Mouse (Mus musculus): ENCODE data around the gene Epo.

Epo gene

DNA sequence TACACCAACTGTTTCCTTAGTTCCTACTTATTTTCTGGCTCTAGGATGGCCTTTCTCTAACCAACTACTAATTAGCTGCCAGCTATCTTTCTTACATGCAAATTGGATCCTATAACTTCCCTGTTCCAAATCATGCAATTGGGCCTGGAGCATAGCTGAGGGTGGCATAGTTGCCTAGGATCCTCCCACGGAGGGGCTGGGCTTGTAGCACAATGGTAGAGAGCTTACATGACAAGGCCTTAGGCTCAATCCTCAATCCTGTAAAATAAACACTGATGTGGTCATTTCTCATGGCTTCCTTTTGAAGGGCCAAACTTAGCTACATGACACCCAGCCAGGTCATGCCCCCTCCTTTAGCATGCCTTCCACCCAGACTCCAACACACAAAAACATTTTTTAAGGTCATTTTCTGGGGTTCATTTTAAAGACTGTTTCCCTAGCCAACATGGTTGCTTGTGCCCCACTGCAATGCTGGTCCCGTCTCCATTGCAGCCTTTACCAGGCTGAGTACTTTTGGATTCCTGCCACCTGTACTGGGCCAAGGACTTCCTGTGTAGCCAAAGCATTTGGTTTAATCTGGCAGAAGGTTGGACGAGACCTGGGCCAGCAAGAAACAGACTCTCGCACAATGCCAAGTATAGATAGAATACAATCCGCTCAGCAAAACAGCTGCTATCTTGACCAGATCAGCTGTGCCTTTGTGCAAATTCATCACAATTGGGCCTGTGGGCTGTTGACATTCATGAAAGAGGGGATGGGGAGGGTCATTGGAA is 8.9 kb upstream of the Epo start:
- intact Hi-C loops (cut with DNase I), result no loop called here

DNA sequence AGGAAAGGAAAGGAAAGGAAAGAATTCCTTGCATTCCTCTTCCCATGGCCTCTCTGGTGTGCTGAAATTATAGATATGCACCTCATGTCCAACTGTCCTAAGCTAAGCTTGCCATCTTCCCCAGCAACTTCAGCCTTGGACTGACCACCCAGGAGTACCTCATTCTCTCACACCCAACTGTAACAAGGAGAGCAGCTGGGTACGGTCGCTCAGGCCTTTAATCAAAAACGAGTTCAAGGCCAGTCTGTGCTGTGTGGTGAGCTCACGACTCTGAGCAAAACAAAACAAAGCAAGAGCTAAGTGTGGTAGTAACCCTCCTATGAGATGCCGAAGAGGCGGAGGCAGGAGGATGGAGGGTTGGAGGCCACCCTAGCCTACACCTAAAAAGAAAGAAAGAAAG is 7.9 kb upstream of the Epo start:
- intact Hi-C loops (cut with DNase I), result no loop called here

DNA sequence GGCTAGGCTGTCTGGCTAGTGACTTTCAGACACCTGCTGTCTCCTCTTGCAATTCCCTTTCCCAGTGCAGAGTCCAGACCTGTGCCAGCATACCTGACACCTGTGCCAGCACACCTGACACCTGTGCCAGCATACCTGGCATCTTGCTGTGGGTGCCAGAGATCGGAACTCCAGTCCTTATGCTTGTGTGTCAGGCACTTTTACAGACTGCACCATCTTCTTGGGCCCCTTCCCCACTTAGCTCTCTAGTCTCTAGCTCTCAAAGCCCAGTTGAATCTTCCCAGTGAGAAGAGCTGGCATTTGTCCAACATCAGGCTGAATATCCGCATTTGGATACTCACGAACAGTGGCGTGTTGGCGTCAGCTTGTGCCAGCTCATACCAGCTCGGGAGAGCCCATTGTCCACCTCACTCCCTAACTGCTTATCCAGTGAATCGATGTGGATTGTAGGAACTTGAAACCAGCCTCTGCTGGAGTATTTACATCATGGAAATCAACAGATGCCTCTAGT is 6.3 kb upstream of the Epo start:
- intact Hi-C loops (cut with DNase I), result no loop called here

DNA sequence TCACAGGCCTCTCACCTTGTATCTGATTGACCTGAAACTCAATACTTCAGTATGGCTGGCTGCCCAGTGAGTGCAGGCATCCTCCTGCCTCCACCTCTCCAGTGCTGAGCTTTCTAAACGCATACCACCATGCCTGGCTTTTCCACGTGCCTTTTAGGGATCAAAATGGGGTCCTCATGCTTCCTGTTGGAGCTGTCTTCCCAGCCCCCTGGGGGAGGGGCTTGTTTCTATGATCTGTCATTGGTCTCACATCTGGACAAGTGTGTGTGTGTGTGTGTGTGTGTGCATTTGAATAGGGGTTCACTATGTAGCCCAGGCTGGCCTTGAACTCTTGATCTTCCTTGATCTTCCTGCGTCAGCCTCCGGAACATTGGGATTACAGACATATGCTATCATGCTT is 4.4 kb upstream of the Epo start:
- intact Hi-C loops (cut with DNase I), result no loop called here

- intact Hi-C loops (cut with DNase I), result no loop called here
These were observed 2.3 kb upstream of the Epo start for GRCm38 (mm10) chr5:137535318-137535717.

DNA sequence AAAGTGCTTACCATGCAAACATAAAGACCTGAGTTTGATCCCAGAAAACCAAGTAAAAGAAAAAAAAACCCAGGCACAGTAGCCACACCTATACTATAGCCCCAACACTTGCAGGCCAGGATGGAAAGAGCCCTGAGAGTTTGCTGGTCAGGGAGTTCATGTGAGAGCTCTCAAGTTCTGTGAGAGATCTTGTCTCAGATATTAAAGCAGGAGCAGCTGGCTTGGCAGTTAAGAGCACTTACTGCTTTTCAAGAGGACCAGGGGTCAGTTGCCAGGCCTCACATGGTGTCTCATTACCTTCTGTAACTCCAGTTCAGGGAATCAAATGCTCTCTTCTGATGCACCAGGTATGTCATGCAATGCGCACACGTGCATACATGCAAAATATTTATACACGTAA is 1.7 kb upstream of the Epo start:
- intact Hi-C loops (cut with DNase I), result no loop called here

DNA sequence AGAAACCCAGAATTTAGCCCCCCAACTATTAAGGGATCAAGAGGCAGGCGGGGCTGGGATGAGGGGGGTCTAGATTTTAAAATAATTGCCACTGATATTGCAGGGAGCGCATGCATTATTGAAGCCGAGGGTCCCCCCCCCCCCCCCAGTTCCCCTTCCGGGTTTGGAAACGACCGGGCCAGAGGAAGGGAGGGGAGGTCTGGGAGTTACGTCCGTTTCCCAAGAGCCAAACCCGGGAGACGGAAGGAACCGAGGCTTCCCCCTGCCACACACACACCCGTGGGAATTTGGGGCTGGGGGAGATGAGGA is 280 bp downstream of the Epo start:
- intact Hi-C loops (cut with DNase I), result no loop called here

- intact Hi-C loops (cut with DNase I), result no loop called here
These were observed 773 bp downstream of the Epo start for GRCm38 (mm10) chr5:137532131-137532807.

DNA sequence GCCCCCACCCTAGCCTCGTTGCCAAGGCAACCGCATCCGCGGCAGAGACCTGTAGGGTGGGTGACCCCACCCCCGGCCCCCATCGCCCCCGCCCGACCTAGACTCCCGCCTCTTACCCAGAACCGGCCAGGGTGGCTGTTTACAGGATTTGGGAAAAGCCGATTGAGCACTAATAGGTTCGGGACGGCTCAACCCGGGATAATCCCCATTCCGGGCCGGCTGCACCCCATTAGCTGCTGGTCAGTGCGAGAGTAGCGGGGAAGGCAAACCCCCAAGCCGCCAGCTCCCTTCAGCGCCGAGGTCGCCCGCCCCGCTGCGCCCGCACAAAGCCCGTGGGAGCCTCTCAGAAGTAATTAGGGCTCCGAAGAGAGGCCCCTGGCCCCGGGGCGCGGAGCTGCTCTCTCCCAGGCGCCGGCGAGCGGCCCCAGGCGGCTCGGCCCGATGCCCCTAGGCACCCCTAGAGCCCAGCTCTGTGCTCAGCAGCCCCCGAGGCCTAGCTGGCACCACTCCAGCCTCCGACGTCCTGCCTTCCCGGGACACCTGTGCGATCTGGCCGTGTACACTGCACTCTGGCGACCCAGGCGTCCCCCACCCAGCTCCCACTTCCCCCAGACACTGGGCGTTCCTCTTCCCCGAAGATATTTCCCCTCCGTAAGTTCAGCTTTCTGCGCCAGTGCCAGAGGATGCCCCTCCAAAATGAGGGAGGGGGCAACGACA is 1.5 kb downstream of the Epo start:
- intact Hi-C loops (cut with DNase I), result no loop called here

DNA sequence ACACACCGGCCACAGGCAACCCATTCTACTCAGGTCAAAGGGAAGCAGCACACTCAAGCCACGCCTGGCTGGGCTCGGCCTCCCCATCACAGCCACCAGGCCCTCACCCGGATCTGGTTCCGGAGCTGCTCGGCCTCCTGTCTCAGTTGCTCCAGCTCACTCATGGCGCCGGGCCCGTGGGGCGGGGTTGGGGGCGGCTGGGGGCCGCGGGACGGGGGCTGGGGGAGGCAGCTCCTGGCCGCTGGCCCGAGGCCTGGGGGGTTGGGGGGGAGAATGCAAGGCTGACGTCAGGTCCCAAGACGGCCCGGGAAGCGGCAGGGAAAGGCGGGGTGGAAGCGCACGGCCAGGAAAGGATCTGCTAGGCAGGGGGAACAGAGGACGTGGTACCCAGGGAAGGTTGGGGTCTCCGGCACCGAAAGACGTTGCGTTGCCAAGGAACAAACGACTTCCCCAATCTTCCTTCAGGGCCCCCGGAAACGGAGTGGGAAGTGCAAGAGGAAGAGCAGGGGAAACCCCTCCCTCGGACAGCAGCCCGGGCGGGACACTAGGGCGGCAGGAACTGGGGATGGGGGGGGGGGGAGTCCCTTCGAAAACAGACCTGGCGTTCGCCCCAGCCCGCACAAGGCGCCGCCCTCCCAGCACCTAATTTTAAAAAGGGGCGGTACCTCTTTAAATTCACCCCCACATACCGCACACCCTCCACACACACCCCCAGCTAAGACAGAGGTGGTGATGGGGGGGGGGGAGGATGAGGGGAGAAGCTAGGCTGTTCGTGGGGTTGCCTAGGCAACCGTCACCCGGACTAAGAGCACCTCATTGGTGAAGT is 2.2 kb downstream of the Epo start:
- intact Hi-C loops (cut with DNase I), result no loop called here

DNA sequence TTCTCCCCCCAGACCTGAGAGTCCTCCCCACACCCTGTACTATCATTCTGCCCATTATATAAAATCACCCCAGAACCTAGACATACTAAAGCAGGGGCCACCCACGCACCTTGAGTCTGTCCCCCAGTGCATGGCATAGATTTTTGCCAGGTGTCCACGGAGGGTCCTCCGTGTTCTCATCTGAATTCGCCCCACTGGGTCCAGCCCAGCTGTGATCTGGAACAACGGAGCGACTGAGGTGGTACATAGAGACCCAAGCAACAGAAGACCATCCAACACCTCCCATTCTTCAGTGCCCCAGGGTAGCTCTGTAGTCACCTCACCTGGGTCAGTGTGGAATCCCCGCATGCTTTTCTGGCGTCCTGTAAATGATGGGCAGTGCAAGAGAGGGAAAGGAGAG is 3.0 kb downstream of the Epo start:
- intact Hi-C loops (cut with DNase I), result no loop called here

DNA sequence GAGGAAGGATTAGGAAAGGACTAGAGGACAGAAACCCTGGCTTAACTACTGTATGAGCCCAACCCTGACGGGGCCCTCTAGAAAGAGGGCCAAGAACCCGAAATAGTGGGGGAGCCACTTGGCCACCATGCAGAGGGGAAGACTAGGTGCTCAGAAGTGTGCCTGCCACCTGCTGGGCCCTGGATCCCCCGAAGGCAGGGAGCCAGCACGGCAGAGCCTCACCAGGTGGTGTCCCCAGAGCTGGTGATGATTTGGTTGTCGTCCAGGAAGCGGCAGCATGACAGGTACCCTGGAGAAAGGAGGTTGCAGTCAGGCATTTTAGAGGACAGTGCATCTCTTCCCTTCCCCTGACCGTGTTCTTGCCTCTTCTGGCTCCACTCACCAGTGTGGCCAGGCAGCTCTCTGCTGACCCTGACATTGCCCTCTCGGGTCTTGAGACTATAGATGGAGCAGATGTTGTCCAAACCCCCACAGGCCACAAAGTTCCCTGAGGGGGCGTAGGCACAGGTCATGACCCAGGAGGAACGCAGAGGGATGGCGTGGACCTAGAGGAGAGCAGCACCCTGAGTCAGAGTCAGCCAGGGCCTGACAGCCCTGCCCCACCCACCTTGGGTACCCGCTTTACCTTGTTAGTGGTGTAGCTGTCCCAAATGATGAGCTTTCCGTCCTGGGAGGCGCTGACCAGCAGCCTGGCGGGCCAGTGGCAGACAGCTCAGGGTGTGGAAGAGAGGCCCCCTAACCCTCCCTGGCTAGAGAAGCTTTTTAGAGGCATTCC is 3.6 kb downstream of the Epo start:
- intact Hi-C loops (cut with DNase I), result no loop called here

- intact Hi-C loops (cut with DNase I), result no loop called here
These were observed 4.6 kb downstream of the Epo start for GRCm38 (mm10) chr5:137528247-137528968.

- intact Hi-C loops (cut with DNase I), result no loop called here
These were observed 5.6 kb downstream of the Epo start for GRCm38 (mm10) chr5:137527413-137527812.

- intact Hi-C loops (cut with DNase I), result no loop called here
These were observed 6.7 kb downstream of the Epo start for GRCm38 (mm10) chr5:137526192-137526936.

GRCm38 (mm10) chr5:137525511-137525910 is 7.5 kb downstream of the Epo start:
- intact Hi-C loops (cut with DNase I), result no loop called here

DNA sequence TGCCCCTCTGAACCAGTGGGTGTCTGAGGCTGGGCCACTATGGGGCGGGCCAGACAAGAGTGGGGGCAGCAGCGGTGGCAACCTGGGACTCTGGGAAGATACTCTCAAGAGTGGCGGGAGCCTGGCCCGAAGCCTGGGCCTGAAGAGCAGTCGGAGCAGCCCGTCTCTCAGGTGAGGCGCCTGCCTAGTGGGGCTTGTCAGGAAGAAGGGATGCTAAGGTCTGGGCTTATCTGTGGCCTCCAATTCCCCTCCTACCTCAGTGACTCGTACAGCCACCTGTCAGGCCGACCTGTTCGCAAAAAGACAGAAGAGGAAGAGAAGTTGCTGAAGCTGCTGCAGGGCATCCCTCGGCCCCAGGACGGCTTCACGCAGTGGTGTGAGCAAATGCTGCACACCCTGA is 8.4 kb downstream of the Epo start:
- intact Hi-C loops (cut with DNase I), result no loop called here

GRCm38 (mm10) chr5:137524251-137524515 is 8.9 kb downstream of the Epo start:
- intact Hi-C loops (cut with DNase I), result no loop called here

DNA sequence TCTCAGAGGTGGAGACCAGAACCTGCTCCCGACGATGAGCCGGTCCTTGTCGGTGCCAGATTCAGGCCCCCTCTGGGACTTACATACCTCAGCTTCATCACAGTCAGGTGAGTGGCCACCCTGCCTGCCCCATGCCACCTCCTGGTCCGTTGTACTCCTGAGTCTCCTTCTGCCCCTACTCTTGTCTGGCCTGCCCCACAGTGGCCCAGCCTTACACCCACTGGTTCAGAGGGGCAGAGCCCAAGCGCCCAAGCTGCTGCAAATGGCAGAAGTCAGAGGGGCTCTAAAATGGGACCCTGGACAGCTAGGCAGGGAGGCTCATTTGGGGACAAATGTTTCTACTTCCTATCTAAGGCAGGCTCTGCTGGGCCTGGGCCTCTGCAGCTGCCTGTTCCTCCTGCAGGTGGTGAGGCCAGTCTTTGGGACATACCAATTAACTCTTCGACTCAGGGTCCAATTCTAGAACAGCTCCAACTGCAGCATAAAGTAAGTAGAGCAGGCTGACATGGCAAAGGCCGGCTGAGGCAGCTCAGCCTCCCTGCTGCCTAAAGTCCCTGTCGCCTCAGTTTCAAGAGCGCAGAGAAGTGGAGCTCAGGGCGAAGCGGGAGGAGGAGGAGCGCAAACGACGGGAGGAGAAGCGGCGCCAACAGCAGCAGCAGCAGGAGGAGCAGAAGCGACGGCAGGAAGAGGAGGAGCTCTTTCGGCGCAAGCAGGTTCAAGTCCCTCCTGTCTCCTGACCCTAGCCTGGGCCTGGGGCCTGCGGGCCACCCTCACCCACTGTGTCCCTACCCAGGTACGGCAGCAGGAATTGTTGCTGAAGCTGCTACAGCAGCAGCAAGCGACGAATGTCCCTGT is 9.4 kb downstream of the Epo start:
- intact Hi-C loops (cut with DNase I), result no loop called here
